Mouse (Mus musculus) heart, embryonic 12.5 days (tissue): ENCODE measurements around the gene Gm6370. TPM values are rescaled to one million over a fixed set of nuclear protein-coding genes. Genes with fewer than 3 reads are reported as not detected.
"Not testable (repeated sequence)": the region's sequence is repeated elsewhere in the genome, so short reads cannot be mapped to it uniquely, and the experiment has no call there.

Source experiments
- ATAC-seq: fragments of 200-750 bp; cut with Nextera tagmentation; 2 replicates; pipeline ENCODE4 v1.8.0; 2017; ENCODE audit warnings: moderate TSS enrichment, moderate library complexity; ENCODE audit not compliant: insufficient number of reproducible peaks, low FRiP score
- H3K27ac ChIP-seq: fragments of 300-500 bp; sonication (generic); 2 replicates; pipeline ENCODE4 v1.5.1; 2016; ENCODE audit warnings: mild to moderate bottlenecking, moderate library complexity; ENCODE audit not compliant: poor library complexity, severe bottlenecking
- H3K27me3 ChIP-seq: fragments of 300-500 bp; sonication (generic); replicated peaks from 2 replicates; pipeline ENCODE4 v1.6.1; 2016; ENCODE audit warnings: mild to moderate bottlenecking, moderate library complexity
- H3K36me3 ChIP-seq: fragments of 300-500 bp; sonication (generic); 2 replicates; pipeline ENCODE4 v1.6.1; 2016; ENCODE audit warnings: mild to moderate bottlenecking, moderate library complexity
- H3K4me1 ChIP-seq: fragments of 300-500 bp; sonication (generic); replicated peaks from 2 replicates; pipeline ENCODE4 v1.6.1; 2016; ENCODE audit warnings: mild to moderate bottlenecking
- H3K4me2 ChIP-seq: fragments of 300-500 bp; sonication (generic); 2 replicates; pipeline ENCODE4 v1.6.1; 2016; ENCODE audit warnings: mild to moderate bottlenecking, moderate library complexity
- H3K4me3 ChIP-seq: fragments of 300-500 bp; sonication (generic); 2 replicates; pipeline ENCODE4 v1.5.1; 2016; ENCODE audit warnings: mild to moderate bottlenecking
- H3K9ac ChIP-seq: fragments of 300-500 bp; sonication (generic); 2 replicates; pipeline ENCODE4 v1.6.1; 2016; ENCODE audit warnings: mild to moderate bottlenecking, moderate library complexity
- H3K9me3 ChIP-seq: fragments of 300-500 bp; sonication (generic); replicated peaks from 2 replicates; pipeline ENCODE4 v1.6.1; 2016; ENCODE audit warnings: mild to moderate bottlenecking, moderate library complexity
- WGBS: fragments of 180-500 bp; shearing (Covaris S2); methylation state at CpG from one replicate; pipeline ENCODE4 v1.1.7; 2016; 5-methylcytosine and 5-hydroxymethylcytosine counted together
- polyA plus RNA-seq: library from polyadenylated mRNA; unstranded; fragments of >200 nt; fragmentation: Nextera tagmentation; extraction: Ambion mirVana; gene quantifications from 2 replicates; pipeline ENCODE4 v1.2.1, GENCODE M21; 2016

Gene Gm6370
- polyA plus RNA-seq, 1 experiment from 2014 or later, result not detected

GRCm38 (mm10) chr5:146481665-146482064 is 9.5 kb upstream of the Gm6370 start, which contains the start of gene Gm6408:
Gene Gm6408 (plus strand): TSS chr5:146481965.
- not testable (repeated sequence) for H3K9ac ChIP-seq, H3K27me3 ChIP-seq, H3K9me3 ChIP-seq, H3K4me1 ChIP-seq, H3K4me2 ChIP-seq, H3K27ac ChIP-seq, H3K4me3 ChIP-seq, ATAC-seq, H3K36me3 ChIP-seq
- WGBS, result 66% methylated on average over 3 of the region's 3 CpGs

GRCm38 (mm10) chr5:146488959-146489358 is 2.2 kb upstream of the Gm6370 start:
- H3K4me1 ChIP-seq, H3K9me3 ChIP-seq, H3K27ac ChIP-seq, ATAC-seq, H3K4me2 ChIP-seq, H3K36me3 ChIP-seq, H3K9ac ChIP-seq, H3K4me3 ChIP-seq, H3K27me3 ChIP-seq: not testable (repeated sequence)
- WGBS, result 5% methylated on average over 3 of the region's 4 CpGs

GRCm38 (mm10) chr5:146502099-146502498 is 10.9 kb downstream of the Gm6370 start, which contains the start of gene 4930449I24Rik:
Gene 4930449I24Rik (plus strand): TSS chr5:146502399.
- not testable (repeated sequence) for ATAC-seq, H3K4me2 ChIP-seq, H3K27me3 ChIP-seq, H3K36me3 ChIP-seq, H3K27ac ChIP-seq, H3K4me3 ChIP-seq, H3K4me1 ChIP-seq, H3K9ac ChIP-seq, H3K9me3 ChIP-seq
- no CpG with 5 or more reads among the region's 5 CpGs for WGBS

GRCm38 (mm10) chr5:146513823-146514222 is 22.7 kb downstream of the Gm6370 start, which contains the start of gene Gm3402:
Gene Gm3402 (plus strand): TSS chr5:146514123.
- H3K9me3 ChIP-seq, ATAC-seq, H3K4me2 ChIP-seq, H3K4me1 ChIP-seq, H3K4me3 ChIP-seq, H3K36me3 ChIP-seq, H3K27me3 ChIP-seq, H3K9ac ChIP-seq, H3K27ac ChIP-seq: not testable (repeated sequence)
- WGBS, result 94% methylated on average over 2 of the region's 5 CpGs

- WGBS, result 92% methylated on average over 3 of the region's 3 CpGs
- not testable (repeated sequence) for H3K4me2 ChIP-seq, H3K9me3 ChIP-seq, H3K4me3 ChIP-seq, H3K27me3 ChIP-seq, H3K36me3 ChIP-seq, H3K4me1 ChIP-seq, H3K9ac ChIP-seq, ATAC-seq, H3K27ac ChIP-seq
Observed at GRCm38 (mm10) chr5:146525501-146525900, 34.3 kb downstream of the Gm6370 start, which contains the start of gene Gm3404. Gene Gm3404 (plus strand): TSS chr5:146525801.

- H3K4me1 ChIP-seq, H3K36me3 ChIP-seq, H3K4me2 ChIP-seq, H3K9me3 ChIP-seq, H3K4me3 ChIP-seq, ATAC-seq, H3K27ac ChIP-seq, H3K9ac ChIP-seq, H3K27me3 ChIP-seq: not testable (repeated sequence)
- 67% methylated on average over 3 of the region's 3 CpGs for whole genome bisulfite sequencing
Observed at GRCm38 (mm10) chr5:146537347-146537746, 46.2 kb downstream of the Gm6370 start, which contains the start of gene Gm3409. Gene Gm3409 (plus strand): TSS chr5:146537647.

Other genes starting within 250 kb of the Gm6370 start
- 0.31 and 0.32 TPM in 2 replicates for gene Wasf3, start 106.4 kb upstream of the Gm6370 start, polyA plus RNA-seq
- gene Gm6408, start 9.4 kb upstream of the Gm6370 start, polyA plus RNA-seq, result not detected in 2 replicates
- not detected in 2 replicates for gene 4930449I24Rik, start 11.0 kb downstream of the Gm6370 start, polyA plus RNA-seq
- gene Gm3402, start 22.8 kb downstream of the Gm6370 start, polyA plus RNA-seq, result not detected in 2 replicates
- gene Gm3404, start 34.4 kb downstream of the Gm6370 start, polyA plus RNA-seq, result not detected in 2 replicates
- not detected in 2 replicates for gene Gm3409, start 46.3 kb downstream of the Gm6370 start, polyA plus RNA-seq
- gene Gm3415, start 64.8 kb downstream of the Gm6370 start, polyA plus RNA-seq, result not detected in 2 replicates
- not detected in 2 replicates for gene Gpr12, start 93.9 kb downstream of the Gm6370 start, polyA plus RNA-seq